Mouse (Mus musculus): ENCODE measurements around the gene Klf12. TPM values are rescaled to one million over a fixed set of nuclear protein-coding genes. Genes with fewer than 3 reads are reported as not detected.
"Not testable (repeated sequence)": the region's sequence is repeated elsewhere in the genome, so short reads cannot be mapped to it uniquely, and the experiment has no call there.

Gene Klf12
- total RNA-seq, 2 experiments from 2014 or later: 12.2 to 14.5 TPM

GRCm38 (mm10) chr14:99885562-99885961 is 398.9 kb downstream of the Klf12 start:
- DNase-seq: no peak

- no peak for DNase-seq
Measured at GRCm38 (mm10) chr14:99885128-99885527, 399.4 kb downstream of the Klf12 start.

GRCm38 (mm10) chr14:99876791-99877578 is 407.5 kb downstream of the Klf12 start:
- no peak for DNase-seq

GRCm38 (mm10) chr14:99873725-99874124 is 410.8 kb downstream of the Klf12 start:
- no peak for DNase-seq

- DNase-seq: no peak
Measured at GRCm38 (mm10) chr14:99856158-99857011, 428.1 kb downstream of the Klf12 start.

GRCm38 (mm10) chr14:99854467-99854807 is 430.0 kb downstream of the Klf12 start:
- not testable (repeated sequence) for DNase-seq

GRCm38 (mm10) chr14:99853769-99854466 is 430.6 kb downstream of the Klf12 start:
- not testable (repeated sequence) for DNase-seq

GRCm38 (mm10) chr14:99850350-99850749 is 434.1 kb downstream of the Klf12 start:
- no peak for DNase-seq

GRCm38 (mm10) chr14:99847502-99847901 is 437.0 kb downstream of the Klf12 start:
- no peak for DNase-seq

GRCm38 (mm10) chr14:99826713-99827112 is 457.8 kb downstream of the Klf12 start:
- DNase-seq: no peak

Measured in gastrocnemius, postnatal 25 days (tissue).